Mouse (Mus musculus) MEL (cell line): Measurements from ENCODE around the gene Traf2. TPM values are rescaled to one million over a fixed set of nuclear protein-coding genes. Genes with fewer than 3 reads are reported as not detected.

Source experiments
- DNase-seq: peaks from one replicate; pipeline ENCODE4 v3.0.0; 2011; ENCODE audit warnings: low read depth, low spot score
- H3K27ac ChIP-seq: 2 replicates; pipeline ENCODE4 v1.5.1; 2012; ENCODE audit warnings: low read depth, mild to moderate bottlenecking, control low read depth, low read length, moderate library complexity; ENCODE audit not compliant: control insufficient read depth
- H3K27me3 ChIP-seq, 2 experiments: fragments of 150-350 bp in 1 of 2; sonication (generic) in 1 of 2; 2 replicates each; pipeline ENCODE4 v1.6.1; 2012; ENCODE audit warnings: low read length in 2 of 2, mild to moderate bottlenecking in 2 of 2, improper control_type of control experiment in 1 of 2, moderate library complexity in 1 of 2; ENCODE audit not compliant: insufficient read depth in 2 of 2, control insufficient read depth in 1 of 2
- H3K36me3 ChIP-seq, 2 experiments: 2 replicates each; pipeline ENCODE4 v1.6.1; 2012 to 2014; ENCODE audit warnings: low read length in 2 of 2, improper control_type of control experiment in 1 of 2, inconsistent platforms in 1 of 2, mild to moderate bottlenecking in 1 of 2; ENCODE audit not compliant: insufficient read depth in 2 of 2, control insufficient read depth in 1 of 2
- H3K4me1 ChIP-seq, 2 experiments: fragments of 150-350 bp in 1 of 2; sonication (generic) in 1 of 2; 2 replicates each; pipeline ENCODE4 v1.6.1; 2012; ENCODE audit warnings: low read length in 2 of 2, improper control_type of control experiment in 1 of 2, mild to moderate bottlenecking in 1 of 2; ENCODE audit not compliant: insufficient read depth in 2 of 2, control insufficient read depth in 1 of 2
- H3K4me3 ChIP-seq, 2 experiments: fragments of 150-350 bp in 1 of 2; sonication (generic) in 1 of 2; 2 replicates each; pipeline ENCODE4 v1.5.1; 2012; ENCODE audit warnings: low read depth in 2 of 2, low read length in 2 of 2, mild to moderate bottlenecking in 2 of 2, moderate library complexity in 2 of 2, control low read depth in 1 of 2, improper control_type of control experiment in 1 of 2; ENCODE audit not compliant: control insufficient read depth in 1 of 2, insufficient read depth in 1 of 2
- H3K79me2 ChIP-seq: 2 replicates; pipeline ENCODE4 v1.6.1; 2012; ENCODE audit warnings: mild to moderate bottlenecking, low read length, moderate library complexity; ENCODE audit not compliant: control insufficient read depth, poor library complexity, insufficient read depth
- H3K9ac ChIP-seq: 2 replicates; pipeline ENCODE4 v1.6.1; 2012; ENCODE audit warnings: low read depth, mild to moderate bottlenecking, control low read depth, low read length, moderate library complexity; ENCODE audit not compliant: control insufficient read depth, poor library complexity, severe bottlenecking
- H3K9me3 ChIP-seq: fragments of 150-350 bp; sonication (generic); replicated peaks from 2 replicates; pipeline ENCODE4 v1.6.1; 2012; ENCODE audit warnings: mild to moderate bottlenecking, low read length, improper control_type of control experiment, moderate library complexity; ENCODE audit not compliant: insufficient read depth
- BHLHE40 ChIP-seq: IDR thresholded peaks from 2 replicates; pipeline ENCODE4 v1.6.1; 2012; ENCODE audit warnings: low read depth, mild to moderate bottlenecking, inconsistent platforms, low read length, improper control_type of control experiment, borderline replicate concordance
- CHD2 ChIP-seq: IDR thresholded peaks from 2 replicates; pipeline ENCODE4 v1.6.1; 2011; ENCODE audit warnings: low read length, improper control_type of control experiment
- CTCF ChIP-seq, 3 experiments: IDR thresholded peaks in 2 of 3; conservative IDR thresholded peaks in 1 of 3; 2 replicates each; pipeline ENCODE4 v1.5.1; 2011 to 2012; ENCODE audit warnings: low read length in 3 of 3, low read depth in 2 of 3, mild to moderate bottlenecking in 2 of 3, improper control_type of control experiment in 1 of 3, inconsistent platforms in 1 of 3, mixed read lengths in 1 of 3, moderate library complexity in 1 of 3; ENCODE audit not compliant: control insufficient read depth in 1 of 3, insufficient read depth in 1 of 3, poor library complexity in 1 of 3, severe bottlenecking in 1 of 3
- E2F4 ChIP-seq: IDR thresholded peaks from 2 replicates; pipeline ENCODE4 v1.6.1; 2011; ENCODE audit warnings: low read depth, low read length, improper control_type of control experiment, borderline replicate concordance
- ELF1 ChIP-seq: IDR thresholded peaks from 2 replicates; pipeline ENCODE4 v1.6.1; 2014; ENCODE audit warnings: low read depth, mild to moderate bottlenecking, inconsistent platforms, low read length, improper control_type of control experiment, moderate library complexity
- EP300 ChIP-seq, 2 experiments: IDR thresholded peaks; 2 replicates each; pipeline ENCODE4 v1.6.1; 2011; ENCODE audit warnings: improper control_type of control experiment in 2 of 2, low read length in 2 of 2, low read depth in 1 of 2, mild to moderate bottlenecking in 1 of 2
- ETS1 ChIP-seq: IDR thresholded peaks from 2 replicates; pipeline ENCODE4 v1.6.1; 2012; ENCODE audit warnings: low read depth, mild to moderate bottlenecking, inconsistent platforms, low read length, improper control_type of control experiment, moderate library complexity
- GATA1 ChIP-seq: IDR thresholded peaks from 2 replicates; pipeline ENCODE4 v1.6.1; 2011; ENCODE audit warnings: low read depth, low read length, improper control_type of control experiment
- HCFC1 ChIP-seq: IDR thresholded peaks from 2 replicates; pipeline ENCODE4 v1.6.1; 2012; ENCODE audit warnings: low read depth, mild to moderate bottlenecking, inconsistent platforms, low read length, improper control_type of control experiment, moderate library complexity
- KAT2A ChIP-seq: conservative IDR thresholded peaks from 2 replicates; pipeline ENCODE4 v1.6.1; 2012; ENCODE audit warnings: low read depth, low read length, improper control_type of control experiment, inconsistent platforms
- MAFK ChIP-seq: IDR thresholded peaks from 2 replicates; pipeline ENCODE4 v1.6.1; 2011; ENCODE audit warnings: low read depth, mild to moderate bottlenecking, low read length, improper control_type of control experiment, borderline replicate concordance
- MAX ChIP-seq: IDR thresholded peaks from 2 replicates; pipeline ENCODE4 v1.6.1; 2011; ENCODE audit warnings: low read length, improper control_type of control experiment
- MAZ ChIP-seq: IDR thresholded peaks from 2 replicates; pipeline ENCODE4 v1.6.1; 2012; ENCODE audit warnings: low read depth, mild to moderate bottlenecking, inconsistent platforms, low read length, improper control_type of control experiment
- MEF2A ChIP-seq: IDR thresholded peaks from 2 replicates; pipeline ENCODE4 v1.6.1; 2014; ENCODE audit warnings: low read depth, mild to moderate bottlenecking, inconsistent platforms, low read length, improper control_type of control experiment; ENCODE audit not compliant: poor library complexity, insufficient replicate concordance, severe bottlenecking; ENCODE audit errors: extremely low read depth
- MXI1 ChIP-seq: IDR thresholded peaks from 2 replicates; pipeline ENCODE4 v1.6.1; 2011; ENCODE audit warnings: mild to moderate bottlenecking, low read depth, low read length, improper control_type of control experiment
- MYB ChIP-seq: IDR thresholded peaks from 2 replicates; pipeline ENCODE4 v1.6.1; 2011; ENCODE audit warnings: mild to moderate bottlenecking, low read depth, low read length, improper control_type of control experiment
- NELFE ChIP-seq: IDR thresholded peaks from 2 replicates; pipeline ENCODE4 v1.6.1; 2011; ENCODE audit warnings: low read depth, low read length, improper control_type of control experiment
- NRF1 ChIP-seq: IDR thresholded peaks from 2 replicates; pipeline ENCODE4 v1.6.1; 2014; ENCODE audit warnings: low read depth, mild to moderate bottlenecking, inconsistent platforms, low read length, improper control_type of control experiment, moderate library complexity; ENCODE audit not compliant: poor library complexity, insufficient read depth, severe bottlenecking
- POLR2A ChIP-seq, 2 experiments: IDR thresholded peaks; 2 replicates each; pipeline ENCODE4 v1.6.1; 2011 to 2012; ENCODE audit warnings: low read length in 2 of 2, mild to moderate bottlenecking in 2 of 2, control low read depth in 1 of 2, improper control_type of control experiment in 1 of 2, low read depth in 1 of 2, moderate library complexity in 1 of 2; ENCODE audit not compliant: control insufficient read depth in 1 of 2, insufficient read depth in 1 of 2, poor library complexity in 1 of 2
- POLR2AphosphoS2 ChIP-seq: IDR thresholded peaks from 2 replicates; pipeline ENCODE4 v1.6.1; 2011; ENCODE audit warnings: low read length, improper control_type of control experiment
- POLR2AphosphoS5 ChIP-seq: IDR thresholded peaks from 2 replicates; pipeline ENCODE4 v1.6.1; 2012; ENCODE audit warnings: low read depth, borderline replicate concordance, mild to moderate bottlenecking, inconsistent platforms, low read length, moderate library complexity, mixed read lengths
- RAD21 ChIP-seq: IDR thresholded peaks from 2 replicates; pipeline ENCODE4 v1.6.1; 2011; ENCODE audit warnings: mild to moderate bottlenecking, low read depth, low read length, improper control_type of control experiment
- RCOR1 ChIP-seq: IDR thresholded peaks from 2 replicates; pipeline ENCODE4 v1.6.1; 2012; ENCODE audit warnings: low read depth, mild to moderate bottlenecking, inconsistent platforms, low read length, improper control_type of control experiment
- SIN3A ChIP-seq: IDR thresholded peaks from 2 replicates; pipeline ENCODE4 v1.6.1; 2012; ENCODE audit warnings: low read length, improper control_type of control experiment, inconsistent platforms
- TAL1 ChIP-seq: IDR thresholded peaks from 2 replicates; pipeline ENCODE4 v1.6.1; 2012; ENCODE audit warnings: mild to moderate bottlenecking, inconsistent platforms, low read length, moderate library complexity, mixed read lengths
- TBP ChIP-seq: IDR thresholded peaks from 2 replicates; pipeline ENCODE4 v1.8.0; 2011; ENCODE audit warnings: low read depth, low read length, improper control_type of control experiment
- TCF12 ChIP-seq: IDR thresholded peaks from 2 replicates; pipeline ENCODE4 v1.6.1; 2014; ENCODE audit warnings: low read depth, mild to moderate bottlenecking, inconsistent platforms, low read length, improper control_type of control experiment, moderate library complexity
- UBTF ChIP-seq: IDR thresholded peaks from 2 replicates; pipeline ENCODE4 v1.6.1; 2012; ENCODE audit warnings: low read depth, mild to moderate bottlenecking, inconsistent platforms, low read length, improper control_type of control experiment, moderate library complexity, borderline replicate concordance; ENCODE audit not compliant: insufficient read depth
- USF1 ChIP-seq: IDR thresholded peaks from 2 replicates; pipeline ENCODE4 v1.6.1; 2014; ENCODE audit warnings: low read depth, mild to moderate bottlenecking, inconsistent platforms, low read length, improper control_type of control experiment, moderate library complexity
- USF2 ChIP-seq, 2 experiments: IDR thresholded peaks; 2 replicates each; pipeline ENCODE4 v1.6.1; 2011 to 2012; ENCODE audit warnings: improper control_type of control experiment in 2 of 2, low read length in 2 of 2, borderline replicate concordance in 1 of 2, inconsistent platforms in 1 of 2, low read depth in 1 of 2, mild to moderate bottlenecking in 1 of 2; ENCODE audit not compliant: insufficient read depth in 1 of 2
- ZC3H11A ChIP-seq: IDR thresholded peaks from 2 replicates; pipeline ENCODE4 v1.6.1; 2012; ENCODE audit warnings: low read depth, mild to moderate bottlenecking, inconsistent platforms, low read length, improper control_type of control experiment
- ZKSCAN1 ChIP-seq: IDR thresholded peaks from 2 replicates; pipeline ENCODE4 v1.6.1; 2012; ENCODE audit warnings: low read depth, mild to moderate bottlenecking, inconsistent platforms, low read length, improper control_type of control experiment, moderate library complexity
- ZMIZ1 ChIP-seq: IDR thresholded peaks from 2 replicates; pipeline ENCODE4 v1.6.1; 2012; ENCODE audit warnings: low read depth, mild to moderate bottlenecking, inconsistent platforms, low read length, improper control_type of control experiment, moderate library complexity
- ZNF384 ChIP-seq: IDR thresholded peaks from 2 replicates; pipeline ENCODE4 v1.6.1; 2012; ENCODE audit warnings: low read depth, mild to moderate bottlenecking, inconsistent platforms, low read length, improper control_type of control experiment
- polyA plus RNA-seq, 2 experiments: library from polyadenylated mRNA; stranded (reverse) in 1 of 2; unstranded in 1 of 2; fragments of >175 nt in 1 of 2; fragments of >200 nt in 1 of 2; gene quantifications; 2 replicates each; pipeline versions ENCODE4 v1.2.1 to v1.2.4; 2012; ENCODE audit warnings: low replicate concordance in 2 of 2, low read depth in 1 of 2; ENCODE audit not compliant: insufficient read length in 2 of 2, insufficient read depth in 1 of 2, missing spikeins in 1 of 2
- total RNA-seq: library from RNA; depleted of rRNA; stranded (reverse); fragments of 300-350 nt; gene quantifications from 2 replicates; pipeline ENCODE4 v1.2.3, GENCODE M21; 2012

The Traf2 gene
- total and polyA plus RNA-seq, 3 experiments = 19.9 to 28.3 TPM; not detected in 1

DNA sequence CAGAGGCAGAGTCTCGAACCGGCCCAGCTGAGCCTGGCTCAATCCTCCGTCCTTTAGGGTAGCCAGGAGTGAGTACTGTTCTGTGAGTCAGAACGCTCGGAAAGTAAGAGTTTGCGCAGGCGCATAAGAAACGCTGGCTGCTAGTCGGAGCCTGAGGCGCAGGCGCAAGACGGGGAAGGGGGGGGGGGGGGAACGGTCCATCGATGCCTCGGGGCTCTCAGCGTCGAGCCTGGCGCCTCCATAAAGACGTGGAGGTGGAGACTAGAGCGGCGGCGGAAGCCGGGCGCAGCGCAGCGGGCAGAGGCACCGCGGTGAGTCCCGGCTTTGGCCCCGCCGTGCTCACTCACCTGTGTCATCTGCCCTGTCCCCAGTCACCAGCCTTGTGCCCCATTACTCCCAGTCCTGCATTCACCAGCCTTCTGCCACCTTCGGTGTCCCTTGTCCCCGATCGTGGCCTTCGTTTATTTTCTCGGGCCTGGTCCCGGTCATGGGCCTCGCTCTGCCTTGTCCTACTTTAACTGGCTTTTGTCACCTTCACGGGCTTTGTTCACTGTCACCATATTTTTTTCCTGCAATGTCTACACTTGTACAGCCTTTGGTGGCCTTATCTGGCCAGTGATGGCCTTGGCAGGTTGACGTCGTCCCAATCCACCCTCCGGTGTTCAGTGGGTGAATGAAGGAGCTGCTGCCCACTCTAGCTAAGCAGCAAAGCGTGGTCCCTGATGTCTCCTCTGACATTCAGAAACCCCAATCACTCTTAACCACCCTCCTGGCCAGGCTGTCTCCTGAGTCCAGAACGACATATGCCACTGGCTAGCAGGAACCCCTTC lies 45.9 kb downstream of the Traf2 start, which contains the start of gene Fbxw5:
Gene Fbxw5, plus strand, starts transcription at position 175 of the 830 bp plus-strand sequence.
- peaks cover 0 to 29% of the 10 kb centered on the region in 2 experiments; a peak in 2 of 4 replicates for H3K36me3 ChIP-seq
- peaks cover 10 to 36% of the 10 kb centered on the region in 2 experiments for H3K4me1 ChIP-seq
- DNase-seq = peak; percentile 95
- peak within 1 kb of the TSS; percentile 93 to 96 for H3K4me3 ChIP-seq
- H3K9me3 ChIP-seq = no peaks in the 10 kb centered on the region
- H3K9ac ChIP-seq = peak within 1 kb of the TSS; percentile 97
- peak within 1 kb of the TSS; percentile 65 for H3K27ac ChIP-seq
- peak; percentile 93 for TF ChIP-seq HCFC1
- peak; percentile 73 to 94; a peak in 2 of 4 replicates for TF ChIP-seq POLR2A (IDR thresholded peaks at IDR 0.05; ENCODE audit: control insufficient read depth in 1 of 2, insufficient read depth in 1 of 2, low read depth in 1 of 2, low read length in 2 of 2, poor library complexity in 1 of 2)
- TF ChIP-seq RCOR1 = no peak
- no peak for TF ChIP-seq MAX
- TF ChIP-seq E2F4 = no peak
- no peak for TF ChIP-seq RAD21
- peak in 1 of 2 experiments; percentile 20; a peak in 1 of 4 replicates for TF ChIP-seq EP300 (IDR thresholded peaks at IDR 0.05; ENCODE audit: low read depth in 1 of 2, low read length in 2 of 2)
- peak; percentile 82 for TF ChIP-seq MXI1
- TF ChIP-seq USF1 = 0 out of 2 replicates have a peak, but pooled peaks have one; percentile 7
- 0 out of 2 replicates have a peak, but pooled peaks have one; percentile 15 for TF ChIP-seq POLR2AphosphoS5
- peak; percentile 97 for TF ChIP-seq SIN3A
- no peak for TF ChIP-seq USF2 (IDR thresholded peaks at IDR 0.05; ENCODE audit: borderline replicate concordance in 1 of 2, insufficient read depth in 1 of 2, low read depth in 1 of 2, low read length in 2 of 2)
- no peak for TF ChIP-seq MEF2A
- peak; percentile 86 for TF ChIP-seq ELF1
- TF ChIP-seq ZMIZ1 = 0 out of 2 replicates have a peak, but pooled peaks have one; percentile 3
- TF ChIP-seq NELFE = peak; percentile 94
- TF ChIP-seq MYB = no peak
- peak; percentile 65 for TF ChIP-seq TBP
- TF ChIP-seq CTCF (IDR thresholded peaks at IDR 0.05 in 2 of 3, conservative IDR thresholded peaks at IDR 0.05 in 1 of 3; ENCODE audit: control insufficient read depth in 1 of 3, insufficient read depth in 1 of 3, low read depth in 2 of 3, low read length in 3 of 3, poor library complexity in 1 of 3, severe bottlenecking in 1 of 3) = no peak
- no peak for TF ChIP-seq CHD2
- no peak for TF ChIP-seq ZNF384
- TF ChIP-seq GATA1 = no peak
- TF ChIP-seq MAZ = peak; percentile 98
- no peak for TF ChIP-seq ZC3H11A
- peak; percentile 36; the same call in 1 of the 2 replicates for TF ChIP-seq ETS1
- no peak; the same call in 1 of the 2 replicates for TF ChIP-seq KAT2A
- peak; percentile 52; the same call in 1 of the 2 replicates for TF ChIP-seq POLR2AphosphoS2
- no peak for TF ChIP-seq BHLHE40
- no peak for TF ChIP-seq ZKSCAN1
- TF ChIP-seq UBTF = no peak
- no peak for TF ChIP-seq MAFK
- peak; percentile 61 for TF ChIP-seq TCF12
- TF ChIP-seq TAL1 = no peak
- peak; percentile 85 for TF ChIP-seq NRF1
- H3K27me3 ChIP-seq = no peaks in the 10 kb centered on the region
- H3K79me2 ChIP-seq = peaks cover 9% of the 10 kb centered on the region
